Mouse (Mus musculus): ENCODE data around the gene Gif. TPM values are rescaled to one million over a fixed set of nuclear protein-coding genes. Genes with fewer than 3 reads are reported as not detected.

Gif gene
- polyA plus RNA-seq, 1 experiment from 2014 or later = not detected

- Histone ChIP-seq H3K4me2 (ENCODE audit: low read length) (no peak overlapping the region), H3K4me3 (ENCODE audit: control insufficient read depth in 1 of 2, insufficient read depth in 1 of 2, low read depth in 1 of 2, low read length in 2 of 2) (no peak overlapping the region), H3K27ac (replicated peaks in 1 of 2; ENCODE audit: control insufficient read depth in 1 of 2, insufficient read depth in 1 of 2, low read depth in 2 of 2, low read length in 2 of 2) (no peak overlapping the region), H3K9ac (ENCODE audit: low read length) (no peak overlapping the region), H3K27me3 (ENCODE audit: control insufficient read depth, insufficient read depth, low read length) (no peaks in the 10 kb centered on the region), H3K9me3 (ENCODE audit: control insufficient read depth, low read length) (no peaks in the 10 kb centered on the region), H3K36me3 (ENCODE audit: control insufficient read depth, insufficient read depth, low read length) (no peaks in the 10 kb centered on the region), H3K4me1 (ENCODE audit: control insufficient read depth in 2 of 2, insufficient read depth in 2 of 2, low read length in 2 of 2) (no peaks in the 10 kb centered on the region)
- ATAC-seq (ENCODE audit: insufficient number of reproducible peaks, insufficient read depth, low FRiP score, low read depth) = no peak
- WGBS = 71% methylated on average over 1 of the region's 1 CpGs
Observed at GRCm38 (mm10) chr19:11730278-11730677, 17.1 kb upstream of the Gif start.

DNA sequence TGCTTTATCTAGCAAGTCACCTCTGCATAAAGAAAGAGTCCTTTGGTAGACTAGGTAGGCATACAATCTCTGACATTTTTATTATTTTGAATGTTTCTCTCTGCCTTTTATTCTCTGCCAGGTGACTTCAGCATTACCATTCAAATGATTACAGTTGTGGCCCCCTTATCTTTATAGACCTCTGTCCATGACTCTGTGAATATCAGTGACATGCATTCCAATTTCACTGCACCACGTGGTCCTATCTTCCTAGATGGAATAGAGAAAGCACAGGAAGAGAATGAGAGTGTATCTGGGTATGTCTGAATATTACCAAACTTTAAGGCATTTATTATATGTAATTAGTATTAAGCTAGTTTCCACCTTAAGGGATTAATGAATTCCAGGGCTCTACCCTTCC lies 10.9 kb upstream of the Gif start:
- no peaks in the 10 kb centered on the region for H3K9me3 ChIP-seq (ENCODE audit: control insufficient read depth, low read length)
- H3K4me2 ChIP-seq (ENCODE audit: low read length) = no peak overlapping the region
- no peaks in the 10 kb centered on the region for H3K4me1 ChIP-seq (ENCODE audit: control insufficient read depth in 2 of 2, insufficient read depth in 2 of 2, low read length in 2 of 2)
- ATAC-seq (ENCODE audit: insufficient number of reproducible peaks, insufficient read depth, low FRiP score, low read depth) = no peak
- no peak overlapping the region for H3K9ac ChIP-seq (ENCODE audit: low read length)
- no peaks in the 10 kb centered on the region for H3K36me3 ChIP-seq (ENCODE audit: control insufficient read depth, insufficient read depth, low read length)
- no peak overlapping the region for H3K4me3 ChIP-seq (ENCODE audit: control insufficient read depth in 1 of 2, insufficient read depth in 1 of 2, low read depth in 1 of 2, low read length in 2 of 2)
- H3K27me3 ChIP-seq (ENCODE audit: control insufficient read depth, insufficient read depth, low read length) = no peaks in the 10 kb centered on the region
- 27% methylated on average over 1 of the region's 1 CpGs for WGBS
- H3K27ac ChIP-seq (replicated peaks in 1 of 2; ENCODE audit: control insufficient read depth in 1 of 2, insufficient read depth in 1 of 2, low read depth in 2 of 2, low read length in 2 of 2) = no peak overlapping the region

- ATAC-seq (ENCODE audit: insufficient number of reproducible peaks, insufficient read depth, low FRiP score, low read depth) = no peak
- Histone ChIP-seq H3K9ac (ENCODE audit: low read length) (no peak overlapping the region), H3K9me3 (ENCODE audit: control insufficient read depth, low read length) (no peaks in the 10 kb centered on the region), H3K27ac (replicated peaks in 1 of 2; ENCODE audit: control insufficient read depth in 1 of 2, insufficient read depth in 1 of 2, low read depth in 2 of 2, low read length in 2 of 2) (no peak overlapping the region), H3K4me2 (ENCODE audit: low read length) (no peak overlapping the region), H3K36me3 (ENCODE audit: control insufficient read depth, insufficient read depth, low read length) (no peaks in the 10 kb centered on the region), H3K4me3 (ENCODE audit: control insufficient read depth in 1 of 2, insufficient read depth in 1 of 2, low read depth in 1 of 2, low read length in 2 of 2) (no peak overlapping the region), H3K4me1 (ENCODE audit: control insufficient read depth in 2 of 2, insufficient read depth in 2 of 2, low read length in 2 of 2) (no peaks in the 10 kb centered on the region), H3K27me3 (ENCODE audit: control insufficient read depth, insufficient read depth, low read length) (no peaks in the 10 kb centered on the region)
Observed at GRCm38 (mm10) chr19:11745680-11746079, 1.7 kb upstream of the Gif start.

DNA sequence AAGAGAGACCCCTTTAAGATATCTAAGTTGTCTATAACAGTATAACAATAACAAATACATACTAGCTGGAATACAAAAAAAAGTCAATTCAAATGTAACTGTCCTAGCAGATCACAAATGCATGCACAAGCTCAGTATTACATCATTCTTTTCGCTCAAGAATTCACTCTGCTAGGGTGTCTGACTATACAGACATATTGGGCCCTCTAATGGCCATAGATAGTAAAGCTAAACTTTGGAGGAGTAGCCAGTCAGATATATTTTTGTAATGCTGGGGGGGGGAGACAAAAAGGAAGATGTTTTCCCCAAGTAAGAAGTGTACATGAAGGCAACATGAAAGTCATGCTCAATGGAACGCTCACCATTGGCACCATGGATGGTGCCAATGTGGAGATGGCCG lies 17.7 kb downstream of the Gif start:
- Histone ChIP-seq H3K36me3 (ENCODE audit: control insufficient read depth, insufficient read depth, low read length) (no peaks in the 10 kb centered on the region), H3K4me2 (ENCODE audit: low read length) (no peak overlapping the region), H3K9ac (ENCODE audit: low read length) (no peak overlapping the region), H3K9me3 (ENCODE audit: control insufficient read depth, low read length) (no peaks in the 10 kb centered on the region), H3K27ac (replicated peaks in 1 of 2; ENCODE audit: control insufficient read depth in 1 of 2, insufficient read depth in 1 of 2, low read depth in 2 of 2, low read length in 2 of 2) (no peak overlapping the region), H3K4me1 (ENCODE audit: control insufficient read depth in 2 of 2, insufficient read depth in 2 of 2, low read length in 2 of 2) (no peaks in the 10 kb centered on the region), H3K4me3 (ENCODE audit: control insufficient read depth in 1 of 2, insufficient read depth in 1 of 2, low read depth in 1 of 2, low read length in 2 of 2) (no peak overlapping the region), H3K27me3 (ENCODE audit: control insufficient read depth, insufficient read depth, low read length) (no peaks in the 10 kb centered on the region)
- no peak for ATAC-seq (ENCODE audit: insufficient number of reproducible peaks, insufficient read depth, low FRiP score, low read depth)
- WGBS = 69% methylated on average over 3 of the region's 3 CpGs

GRCm38 (mm10) chr19:11766413-11766812 lies 19.1 kb downstream of the Gif start:
- no peak overlapping the region for H3K9ac ChIP-seq (ENCODE audit: low read length)
- H3K9me3 ChIP-seq (ENCODE audit: control insufficient read depth, low read length) = no peaks in the 10 kb centered on the region
- ATAC-seq (ENCODE audit: insufficient number of reproducible peaks, insufficient read depth, low FRiP score, low read depth) = no peak
- no peak overlapping the region for H3K4me3 ChIP-seq (ENCODE audit: control insufficient read depth in 1 of 2, insufficient read depth in 1 of 2, low read depth in 1 of 2, low read length in 2 of 2)
- no peaks in the 10 kb centered on the region for H3K36me3 ChIP-seq (ENCODE audit: control insufficient read depth, insufficient read depth, low read length)
- no peaks in the 10 kb centered on the region for H3K27me3 ChIP-seq (ENCODE audit: control insufficient read depth, insufficient read depth, low read length)
- no peak overlapping the region for H3K27ac ChIP-seq (replicated peaks in 1 of 2; ENCODE audit: control insufficient read depth in 1 of 2, insufficient read depth in 1 of 2, low read depth in 2 of 2, low read length in 2 of 2)
- no peak overlapping the region for H3K4me2 ChIP-seq (ENCODE audit: low read length)
- 56% methylated on average over 4 of the region's 4 CpGs for WGBS
- peaks cover 0 to 6% of the 10 kb centered on the region in 2 experiments; a peak in 1 of 4 replicates for H3K4me1 ChIP-seq (ENCODE audit: control insufficient read depth in 2 of 2, insufficient read depth in 2 of 2, low read length in 2 of 2)

GRCm38 (mm10) chr19:11768163-11768562 lies 20.8 kb downstream of the Gif start:
- no peak overlapping the region for H3K4me3 ChIP-seq (ENCODE audit: control insufficient read depth in 1 of 2, insufficient read depth in 1 of 2, low read depth in 1 of 2, low read length in 2 of 2)
- peaks cover 7% of the 10 kb centered on the region for H3K36me3 ChIP-seq (ENCODE audit: control insufficient read depth, insufficient read depth, low read length)
- H3K27ac ChIP-seq (replicated peaks in 1 of 2; ENCODE audit: control insufficient read depth in 1 of 2, insufficient read depth in 1 of 2, low read depth in 2 of 2, low read length in 2 of 2) = no peak overlapping the region
- no peaks in the 10 kb centered on the region for H3K27me3 ChIP-seq (ENCODE audit: control insufficient read depth, insufficient read depth, low read length)
- peaks cover 0 to 6% of the 10 kb centered on the region in 2 experiments; a peak in 1 of 4 replicates for H3K4me1 ChIP-seq (ENCODE audit: control insufficient read depth in 2 of 2, insufficient read depth in 2 of 2, low read length in 2 of 2)
- ATAC-seq (ENCODE audit: insufficient number of reproducible peaks, insufficient read depth, low FRiP score, low read depth) = no peak
- H3K4me2 ChIP-seq (ENCODE audit: low read length) = no peak overlapping the region
- WGBS = 3% methylated on average over 3 of the region's 3 CpGs
- H3K9ac ChIP-seq (ENCODE audit: low read length) = no peak overlapping the region
- no peaks in the 10 kb centered on the region for H3K9me3 ChIP-seq (ENCODE audit: control insufficient read depth, low read length)

- H3K27me3 ChIP-seq (ENCODE audit: control insufficient read depth, insufficient read depth, low read length) = no peaks in the 10 kb centered on the region
- ATAC-seq (ENCODE audit: insufficient number of reproducible peaks, insufficient read depth, low FRiP score, low read depth) = no peak
- H3K27ac ChIP-seq (replicated peaks in 1 of 2; ENCODE audit: control insufficient read depth in 1 of 2, insufficient read depth in 1 of 2, low read depth in 2 of 2, low read length in 2 of 2) = no peak overlapping the region
- WGBS = 86% methylated on average over 5 of the region's 5 CpGs
- H3K9ac ChIP-seq (ENCODE audit: low read length) = no peak overlapping the region
- H3K4me1 ChIP-seq (ENCODE audit: control insufficient read depth in 2 of 2, insufficient read depth in 2 of 2, low read length in 2 of 2) = peaks cover 0 to 6% of the 10 kb centered on the region in 2 experiments; a peak in 1 of 4 replicates
- H3K9me3 ChIP-seq (ENCODE audit: control insufficient read depth, low read length) = no peaks in the 10 kb centered on the region
- peak overlapping the region; percentile 84 for H3K4me2 ChIP-seq (ENCODE audit: low read length)
- no peak overlapping the region for H3K4me3 ChIP-seq (ENCODE audit: control insufficient read depth in 1 of 2, insufficient read depth in 1 of 2, low read depth in 1 of 2, low read length in 2 of 2)
- H3K36me3 ChIP-seq (ENCODE audit: control insufficient read depth, insufficient read depth, low read length) = peaks cover 19% of the 10 kb centered on the region
Observed at GRCm38 (mm10) chr19:11769257-11769920, 22.0 kb downstream of the Gif start.
